Mouse (Mus musculus) megakaryocyte, embryonic 14.5 days (primary cell): ENCODE data around the gene Rin3. TPM values are rescaled to one million over a fixed set of nuclear protein-coding genes. Genes with fewer than 3 reads are reported as not detected.

ENCODE experiments used
- H3K27me3 ChIP-seq: replicated peaks from 2 replicates; pipeline ENCODE3; 2012; ENCODE audit warnings: inconsistent platforms
- H3K36me3 ChIP-seq: replicated peaks from 2 replicates; pipeline ENCODE3; 2012; ENCODE audit warnings: low read length, inconsistent platforms, mixed read lengths
- H3K4me1 ChIP-seq: 2 replicates; pipeline ENCODE4 v1.6.1; 2012; ENCODE audit warnings: inconsistent platforms
- H3K4me3 ChIP-seq: replicated peaks from 2 replicates; pipeline ENCODE3; 2012; ENCODE audit warnings: moderate library complexity, mild to moderate bottlenecking, inconsistent platforms
- H3K9me3 ChIP-seq: 2 replicates; pipeline ENCODE4 v1.6.1; 2012; ENCODE audit warnings: inconsistent platforms
- FLI1 ChIP-seq: IDR thresholded peaks from 2 replicates; pipeline ENCODE4 v1.6.1; 2012; ENCODE audit warnings: low read length, inconsistent platforms, mixed read lengths
- GATA1 ChIP-seq: IDR thresholded peaks from 3 replicates; pipeline ENCODE4 v1.6.1; 2012; ENCODE audit warnings: mixed read lengths, low read length, inconsistent platforms, borderline replicate concordance
- polyA plus RNA-seq: library from polyadenylated mRNA; stranded (reverse); fragments of >175 nt; gene quantifications from 2 replicates; pipeline ENCODE4 v1.2.3, GENCODE M21; 2012; ENCODE audit warnings: low replicate concordance; ENCODE audit not compliant: insufficient read depth

Gene Rin3
- polyA plus RNA-seq, 1 experiment: 117 TPM

- Histone ChIP-seq H3K9me3 (no peaks in the 10 kb centered on the region), H3K4me1 (peaks cover 65% of the 10 kb centered on the region), H3K27me3 (peaks cover 8% of the 10 kb centered on the region), H3K36me3 (peaks cover 4% of the 10 kb centered on the region), H3K4me3 (no peak overlapping the region)
- no peak for TF ChIP-seq GATA1
- no peak for TF ChIP-seq FLI1
Measured at GRCm38 (mm10) chr12:102252525-102252924, 30.3 kb upstream of the Rin3 start.

DNA sequence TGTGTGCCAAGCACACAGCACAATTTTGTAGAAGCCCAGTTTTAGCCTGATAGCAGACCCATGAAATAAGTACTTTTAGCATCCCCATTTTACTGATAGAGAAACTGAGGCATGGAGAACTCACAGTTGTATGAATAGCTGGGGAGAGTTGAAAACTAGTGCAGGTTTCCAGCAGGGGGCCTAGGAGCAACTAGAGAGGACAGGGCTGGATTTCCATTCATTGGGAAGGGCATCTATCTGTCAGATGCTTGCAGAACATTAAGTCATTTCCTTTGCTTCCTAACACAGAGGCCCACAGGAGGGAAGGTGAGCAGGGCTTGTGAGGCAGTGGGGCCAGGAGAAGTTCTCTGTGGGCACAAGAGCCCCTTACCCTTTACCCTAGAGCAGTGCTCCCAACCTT is 27.8 kb upstream of the Rin3 start:
- no peak for TF ChIP-seq GATA1
- TF ChIP-seq FLI1: no peak
- peaks cover 4% of the 10 kb centered on the region for H3K36me3 ChIP-seq
- peaks cover 5% of the 10 kb centered on the region for H3K27me3 ChIP-seq
- H3K4me1 ChIP-seq: peaks cover 87% of the 10 kb centered on the region
- H3K4me3 ChIP-seq: no peak overlapping the region
- H3K9me3 ChIP-seq: no peaks in the 10 kb centered on the region

DNA sequence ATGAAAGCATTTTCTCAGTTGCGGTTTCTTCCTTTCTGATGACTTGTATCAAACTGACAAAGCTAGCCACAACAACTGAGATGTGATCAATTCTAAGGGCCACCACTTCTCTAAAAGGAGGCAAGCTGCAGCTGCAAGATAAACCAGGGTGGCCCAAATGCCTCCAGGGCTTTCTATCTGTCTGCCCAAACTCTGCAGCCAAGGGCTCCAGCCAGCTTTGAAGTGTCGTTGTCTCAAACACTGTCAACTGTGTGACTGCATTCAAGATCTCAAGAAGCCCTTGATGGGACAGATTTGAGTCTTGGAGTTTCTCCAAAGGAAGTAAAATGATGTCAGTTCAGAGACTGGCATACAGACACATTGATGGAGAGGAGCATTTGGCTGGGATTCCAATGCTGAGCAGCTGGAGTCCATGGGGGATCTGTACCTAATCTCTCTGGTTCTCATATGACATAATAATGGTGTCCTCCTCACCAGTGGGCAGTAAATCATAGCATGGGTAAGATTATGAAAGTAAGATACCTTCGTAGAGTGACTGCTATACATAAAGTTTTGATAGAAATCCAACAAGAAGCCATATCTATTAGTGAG is 24.2 kb upstream of the Rin3 start:
- peaks cover 100% of the 10 kb centered on the region for H3K4me1 ChIP-seq
- no peak overlapping the region for H3K4me3 ChIP-seq
- no peak for TF ChIP-seq FLI1
- TF ChIP-seq GATA1: no peak
- H3K36me3 ChIP-seq: peaks cover 4% of the 10 kb centered on the region
- no peaks in the 10 kb centered on the region for H3K9me3 ChIP-seq
- peaks cover 5% of the 10 kb centered on the region for H3K27me3 ChIP-seq

GRCm38 (mm10) chr12:102261933-102262396 is 20.9 kb upstream of the Rin3 start:
- H3K27me3 ChIP-seq: peaks cover 11% of the 10 kb centered on the region
- no peaks in the 10 kb centered on the region for H3K36me3 ChIP-seq
- no peak for TF ChIP-seq GATA1
- TF ChIP-seq FLI1: no peak
- H3K4me3 ChIP-seq: no peak overlapping the region
- peaks cover 73% of the 10 kb centered on the region for H3K4me1 ChIP-seq
- no peaks in the 10 kb centered on the region for H3K9me3 ChIP-seq

- Histone ChIP-seq H3K36me3 (no peaks in the 10 kb centered on the region), H3K4me3 (no peak overlapping the region), H3K9me3 (no peaks in the 10 kb centered on the region), H3K4me1 (peaks cover 65% of the 10 kb centered on the region), H3K27me3 (peaks cover 13% of the 10 kb centered on the region)
- TF ChIP-seq GATA1: no peak
- no peak for TF ChIP-seq FLI1
Measured at GRCm38 (mm10) chr12:102262809-102263208, 20.0 kb upstream of the Rin3 start.

GRCm38 (mm10) chr12:102263249-102263648 is 19.6 kb upstream of the Rin3 start:
- H3K36me3 ChIP-seq: no peaks in the 10 kb centered on the region
- H3K9me3 ChIP-seq: no peaks in the 10 kb centered on the region
- H3K4me3 ChIP-seq: no peak overlapping the region
- peaks cover 60% of the 10 kb centered on the region for H3K4me1 ChIP-seq
- TF ChIP-seq GATA1 (no peak), FLI1 (no peak)
- peaks cover 14% of the 10 kb centered on the region for H3K27me3 ChIP-seq

DNA sequence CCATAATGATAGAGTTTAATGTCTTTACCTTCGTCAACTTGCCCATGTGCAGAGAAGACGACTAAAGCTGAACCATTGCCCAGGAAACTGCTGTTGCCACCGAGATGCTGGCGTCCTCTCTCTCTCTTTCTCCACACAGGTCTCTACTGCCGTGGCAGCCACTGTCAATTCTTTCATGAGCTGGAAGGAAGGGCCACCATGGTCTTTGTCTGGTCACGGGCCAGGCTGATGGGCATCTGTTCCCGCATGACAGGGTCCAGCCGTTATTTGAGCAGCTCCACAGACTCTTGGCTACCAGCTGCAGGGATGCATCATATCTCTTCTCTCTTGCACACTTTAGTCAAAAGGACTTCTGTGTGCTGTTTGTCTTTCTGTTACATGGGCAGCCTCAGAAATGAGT is 16.4 kb upstream of the Rin3 start:
- Histone ChIP-seq H3K4me3 (no peak overlapping the region), H3K36me3 (no peaks in the 10 kb centered on the region), H3K27me3 (peaks cover 22% of the 10 kb centered on the region), H3K9me3 (no peaks in the 10 kb centered on the region), H3K4me1 (peaks cover 40% of the 10 kb centered on the region)
- TF ChIP-seq GATA1 (no peak), FLI1 (no peak)

DNA sequence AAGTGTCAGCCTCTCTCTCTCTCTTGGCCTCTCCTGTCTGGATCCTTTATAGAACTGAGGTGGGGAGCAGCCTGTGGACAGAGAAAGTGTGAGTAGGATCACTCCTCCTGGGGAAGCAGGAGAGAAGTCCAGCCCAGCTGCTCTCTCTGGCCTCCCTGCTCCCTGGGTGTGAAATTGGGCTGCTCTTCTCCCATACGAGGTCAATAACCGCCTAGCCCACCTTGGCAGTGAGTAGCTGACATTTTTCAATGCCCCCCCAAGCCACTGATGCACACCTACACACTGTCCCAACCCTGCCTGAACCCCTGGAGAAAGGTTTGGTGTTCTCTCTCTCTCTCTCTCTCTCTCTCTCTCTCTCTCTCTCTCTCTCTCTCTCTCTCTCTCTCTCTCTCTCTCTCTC is 13.7 kb upstream of the Rin3 start:
- Histone ChIP-seq H3K9me3 (no peaks in the 10 kb centered on the region), H3K4me3 (no peak overlapping the region), H3K36me3 (no peaks in the 10 kb centered on the region), H3K27me3 (peaks cover 22% of the 10 kb centered on the region), H3K4me1 (peaks cover 20% of the 10 kb centered on the region)
- no peak for TF ChIP-seq FLI1
- TF ChIP-seq GATA1: no peak

DNA sequence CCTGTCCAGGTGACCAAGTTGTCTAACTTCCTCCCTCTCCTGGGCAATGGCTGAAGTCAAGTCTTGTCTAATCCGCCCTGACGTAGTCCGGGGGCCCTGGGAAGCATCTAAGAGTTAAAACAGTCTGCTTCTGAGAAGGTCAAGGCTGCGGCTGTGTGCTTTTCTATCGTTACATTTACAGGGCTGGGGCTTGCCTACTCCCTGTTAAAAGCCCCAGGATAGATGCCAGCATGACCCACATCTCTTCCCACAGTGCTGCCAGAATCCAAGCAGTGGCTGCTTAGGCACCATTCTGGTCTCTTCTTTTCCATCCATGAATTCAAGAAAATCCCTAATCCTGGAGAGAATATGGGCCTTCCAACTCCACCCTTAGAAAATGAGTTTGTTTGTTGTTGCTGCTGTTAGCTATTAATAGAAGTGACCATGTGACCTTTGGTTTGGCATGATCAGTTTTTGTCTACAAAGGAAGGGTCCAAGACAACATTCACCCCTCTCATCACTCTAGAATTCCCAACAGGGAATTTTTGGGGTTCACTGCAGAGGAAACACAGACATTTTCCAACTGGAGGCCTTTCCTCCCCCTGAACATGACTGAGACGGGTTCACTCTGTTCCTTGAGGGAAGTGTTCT is 12.0 kb upstream of the Rin3 start:
- no peaks in the 10 kb centered on the region for H3K36me3 ChIP-seq
- H3K9me3 ChIP-seq: no peaks in the 10 kb centered on the region
- H3K27me3 ChIP-seq: peaks cover 19% of the 10 kb centered on the region
- no peak overlapping the region for H3K4me3 ChIP-seq
- TF ChIP-seq FLI1 (no peak), GATA1 (no peak)
- peaks cover 22% of the 10 kb centered on the region for H3K4me1 ChIP-seq

- TF ChIP-seq FLI1 (no peak), GATA1 (no peak)
- Histone ChIP-seq H3K36me3 (no peaks in the 10 kb centered on the region), H3K4me1 (peaks cover 27% of the 10 kb centered on the region), H3K9me3 (no peaks in the 10 kb centered on the region), H3K4me3 (peak overlapping the region; percentile 66), H3K27me3 (peaks cover 15% of the 10 kb centered on the region)
Measured at GRCm38 (mm10) chr12:102271447-102271846, 11.4 kb upstream of the Rin3 start.
